Mouse (Mus musculus) midbrain, embryonic 14.5 days (tissue): ENCODE measurements at regions not wholly inside any gene's neighbourhood (a gene's known extent, or its start where the extent isn't known, plus 50 kb on each side); places are given as distances from the start of the nearest gene placed in this dataset.

Source experiments
- ATAC-seq: fragments of 200-750 bp; cut with Nextera tagmentation; 2 replicates; pipeline ENCODE4 v1.8.0; 2017; ENCODE audit warnings: moderate number of reproducible peaks, moderate library complexity; ENCODE audit not compliant: low FRiP score, low TSS enrichment
- DNase-seq: peaks from one replicate; pipeline ENCODE4 v3.0.0-alpha.2; 2015
- H3K27ac ChIP-seq: fragments of 300-500 bp; sonication (generic); replicated peaks from 2 replicates; pipeline ENCODE4 v1.5.1; 2014; ENCODE audit warnings: mild to moderate bottlenecking, low read depth, low read length, moderate library complexity
- H3K27me3 ChIP-seq: fragments of 300-500 bp; sonication (generic); 2 replicates; pipeline ENCODE4 v1.6.1; 2014; ENCODE audit warnings: low read length, control low read depth, mixed read lengths; ENCODE audit not compliant: control insufficient read depth, insufficient read depth
- H3K36me3 ChIP-seq: fragments of 300-500 bp; sonication (generic); 2 replicates; pipeline ENCODE4 v1.6.1; 2014; ENCODE audit warnings: low read length, control low read depth; ENCODE audit not compliant: control insufficient read depth, insufficient read depth
- H3K4me1 ChIP-seq: fragments of 300-500 bp; sonication (generic); 2 replicates; pipeline ENCODE4 v1.6.1; 2014; ENCODE audit warnings: mild to moderate bottlenecking, antibody characterized with exemption, low read length, control low read depth; ENCODE audit not compliant: control insufficient read depth, insufficient read depth
- H3K4me2 ChIP-seq: fragments of 300-500 bp; sonication (generic); 2 replicates; pipeline ENCODE4 v1.6.1; 2014; ENCODE audit warnings: mild to moderate bottlenecking, low read length, moderate library complexity
- H3K4me3 ChIP-seq: fragments of 300-500 bp; sonication (generic); replicated peaks from 2 replicates; pipeline ENCODE4 v1.5.1; 2014; ENCODE audit warnings: low read depth, low read length
- H3K9ac ChIP-seq: fragments of 300-500 bp; sonication (generic); replicated peaks from 2 replicates; pipeline ENCODE4 v1.6.1; 2014; ENCODE audit warnings: mild to moderate bottlenecking, low read length, moderate library complexity
- H3K9me3 ChIP-seq: fragments of 300-500 bp; sonication (generic); 2 replicates; pipeline ENCODE4 v1.6.1; 2016; ENCODE audit warnings: low read length, control low read depth, mixed read lengths; ENCODE audit not compliant: control insufficient read depth
- WGBS: fragments of 180-500 bp; shearing (Covaris S2); extraction: QIAGEN DNeasy Blood & Tissue Kit; methylation state at CpG from one replicate; pipeline ENCODE4 v1.1.7; 2014; 5-methylcytosine and 5-hydroxymethylcytosine counted together

- ATAC-seq (peak; percentile 44; the same call in 1 of the 2 replicates), DNase-seq (peak; percentile 20)
- Histone ChIP-seq H3K36me3 (no peaks in the 10 kb centered on the region), H3K27ac (no peak overlapping the region), H3K4me2 (no peak overlapping the region), H3K4me1 (no peaks in the 10 kb centered on the region), H3K9me3 (no peaks in the 10 kb centered on the region), H3K27me3 (no peaks in the 10 kb centered on the region), H3K9ac (no peak overlapping the region), H3K4me3 (no peak overlapping the region)
- WGBS, result 73% methylated on average over 8 of the region's 8 CpGs
Measured at GRCm38 (mm10) chr14:36731095-36731494, 237.5 kb downstream of the Ccser2 start.

GRCm38 (mm10) chr14:36726092-36726491, 242.5 kb downstream of the Ccser2 start:
- no peak for ATAC-seq
- H3K9me3 ChIP-seq, result no peaks in the 10 kb centered on the region
- H3K4me1 ChIP-seq, result no peaks in the 10 kb centered on the region
- no peak overlapping the region for H3K9ac ChIP-seq
- no peaks in the 10 kb centered on the region for H3K27me3 ChIP-seq
- H3K36me3 ChIP-seq, result no peaks in the 10 kb centered on the region
- no peak overlapping the region for H3K4me2 ChIP-seq
- no peak overlapping the region for H3K4me3 ChIP-seq
- no peak for DNase-seq
- WGBS, result 77% methylated on average over 6 of the region's 6 CpGs
- no peak overlapping the region for H3K27ac ChIP-seq

GRCm38 (mm10) chr14:36715684-36716083, 252.9 kb downstream of the Ccser2 start:
- Histone ChIP-seq H3K27ac (no peak overlapping the region), H3K4me1 (no peaks in the 10 kb centered on the region), H3K4me3 (no peak overlapping the region), H3K9ac (no peak overlapping the region), H3K4me2 (no peak overlapping the region), H3K27me3 (no peaks in the 10 kb centered on the region), H3K9me3 (no peaks in the 10 kb centered on the region), H3K36me3 (no peaks in the 10 kb centered on the region)
- DNase-seq, result no peak
- WGBS, result 84% methylated on average over 2 of the region's 2 CpGs
- no peak for ATAC-seq

- WGBS, result 88% methylated on average over 4 of the region's 4 CpGs
- H3K27ac ChIP-seq, result no peak overlapping the region
Measured at GRCm38 (mm10) chr14:36696993-36697392, 271.6 kb downstream of the Ccser2 start.

GRCm38 (mm10) chr14:36691958-36692357, 276.6 kb downstream of the Ccser2 start:
- DNase-seq, result no peak
- no peak overlapping the region for H3K4me2 ChIP-seq
- H3K4me1 ChIP-seq, result no peaks in the 10 kb centered on the region
- no peaks in the 10 kb centered on the region for H3K9me3 ChIP-seq
- no peak for ATAC-seq
- H3K4me3 ChIP-seq, result no peak overlapping the region
- H3K27me3 ChIP-seq, result no peaks in the 10 kb centered on the region
- H3K9ac ChIP-seq, result no peak overlapping the region
- no peaks in the 10 kb centered on the region for H3K36me3 ChIP-seq
- H3K27ac ChIP-seq, result no peak overlapping the region

More at GRCm38 (mm10) chr14:36696993-36697392, 271.6 kb downstream of the Ccser2 start:
- Histone ChIP-seq H3K36me3 (no peaks in the 10 kb centered on the region), H3K4me2 (no peak overlapping the region), H3K9me3 (no peaks in the 10 kb centered on the region), H3K4me1 (no peaks in the 10 kb centered on the region), H3K4me3 (no peak overlapping the region), H3K9ac (no peak overlapping the region), H3K27me3 (no peaks in the 10 kb centered on the region)
- ATAC-seq (no peak), DNase-seq (no peak)

- Histone ChIP-seq H3K27me3 (no peaks in the 10 kb centered on the region), H3K9me3 (no peaks in the 10 kb centered on the region), H3K4me2 (no peak overlapping the region), H3K4me1 (no peaks in the 10 kb centered on the region), H3K27ac (no peak overlapping the region), H3K4me3 (no peak overlapping the region), H3K36me3 (no peaks in the 10 kb centered on the region), H3K9ac (no peak overlapping the region)
- no peak for DNase-seq
- no peak for ATAC-seq
- WGBS, result 91% methylated on average over 2 of the region's 2 CpGs
Measured at GRCm38 (mm10) chr14:36691018-36691417, 277.6 kb downstream of the Ccser2 start.

GRCm38 (mm10) chr14:36658678-36659263, 309.8 kb downstream of the Ccser2 start:
- H3K9ac ChIP-seq, result no peak overlapping the region
- no peaks in the 10 kb centered on the region for H3K4me1 ChIP-seq
- DNase-seq (no peak), ATAC-seq (no peak)
- H3K27me3 ChIP-seq, result no peaks in the 10 kb centered on the region
- no peaks in the 10 kb centered on the region for H3K9me3 ChIP-seq
- H3K27ac ChIP-seq, result no peak overlapping the region
- H3K36me3 ChIP-seq, result no peaks in the 10 kb centered on the region
- no peak overlapping the region for H3K4me2 ChIP-seq
- H3K4me3 ChIP-seq, result no peak overlapping the region
- WGBS, result 59% methylated on average over 1 of the region's 1 CpGs

GRCm38 (mm10) chr14:36658193-36658592, 310.4 kb downstream of the Ccser2 start:
- WGBS, result 86% methylated on average over 3 of the region's 3 CpGs
- Histone ChIP-seq H3K4me1 (no peaks in the 10 kb centered on the region), H3K4me2 (no peak overlapping the region), H3K27ac (no peak overlapping the region), H3K4me3 (no peak overlapping the region), H3K9ac (no peak overlapping the region), H3K36me3 (no peaks in the 10 kb centered on the region), H3K9me3 (no peaks in the 10 kb centered on the region), H3K27me3 (no peaks in the 10 kb centered on the region)
- ATAC-seq (no peak), DNase-seq (no peak)

GRCm38 (mm10) chr14:36652982-36653557, 315.5 kb downstream of the Ccser2 start:
- Histone ChIP-seq H3K4me2 (no peak overlapping the region), H3K27ac (peak overlapping the region; percentile 43), H3K27me3 (no peaks in the 10 kb centered on the region), H3K4me3 (no peak overlapping the region), H3K9ac (no peak overlapping the region), H3K9me3 (no peaks in the 10 kb centered on the region), H3K4me1 (peaks cover 5% of the 10 kb centered on the region; the same call in 1 of the 2 replicates), H3K36me3 (no peaks in the 10 kb centered on the region)
- WGBS, result 2% methylated on average over 6 of the region's 6 CpGs
- peak; percentile 92 for DNase-seq
- peak; percentile 92 for ATAC-seq
